Mouse (Mus musculus): ENCODE results near the gene Glis1. TPM values are rescaled to one million over a fixed set of nuclear protein-coding genes. Genes with fewer than 3 reads are reported as not detected.
"Not testable (repeated sequence)": the region's sequence is repeated elsewhere in the genome, so short reads cannot be mapped to it uniquely, and the experiment has no call there.

The Glis1 gene
- total RNA-seq, 2 experiments from 2014 or later = not detected

DNA sequence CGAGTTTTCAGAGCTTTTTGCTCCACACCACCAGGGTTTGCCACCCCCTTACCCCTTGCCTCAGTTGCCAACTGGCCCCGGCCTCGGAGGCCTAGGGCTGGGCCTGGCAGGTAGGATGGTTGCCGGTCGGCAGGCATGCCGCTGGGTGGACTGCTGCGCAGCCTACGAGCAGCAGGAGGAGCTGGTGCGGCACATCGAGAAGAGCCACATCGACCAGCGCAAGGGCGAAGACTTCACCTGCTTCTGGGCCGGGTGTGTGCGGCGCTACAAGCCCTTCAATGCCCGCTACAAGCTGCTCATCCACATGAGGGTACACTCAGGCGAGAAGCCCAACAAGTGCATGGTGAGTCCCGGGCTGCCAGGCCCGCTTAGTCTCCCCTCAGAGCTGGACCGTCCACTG, 133.8 kb downstream of the Glis1 start:
- no peak for ATAC-seq (replicated peaks; ENCODE audit: low FRiP score, poor library complexity, severe bottlenecking)

DNA sequence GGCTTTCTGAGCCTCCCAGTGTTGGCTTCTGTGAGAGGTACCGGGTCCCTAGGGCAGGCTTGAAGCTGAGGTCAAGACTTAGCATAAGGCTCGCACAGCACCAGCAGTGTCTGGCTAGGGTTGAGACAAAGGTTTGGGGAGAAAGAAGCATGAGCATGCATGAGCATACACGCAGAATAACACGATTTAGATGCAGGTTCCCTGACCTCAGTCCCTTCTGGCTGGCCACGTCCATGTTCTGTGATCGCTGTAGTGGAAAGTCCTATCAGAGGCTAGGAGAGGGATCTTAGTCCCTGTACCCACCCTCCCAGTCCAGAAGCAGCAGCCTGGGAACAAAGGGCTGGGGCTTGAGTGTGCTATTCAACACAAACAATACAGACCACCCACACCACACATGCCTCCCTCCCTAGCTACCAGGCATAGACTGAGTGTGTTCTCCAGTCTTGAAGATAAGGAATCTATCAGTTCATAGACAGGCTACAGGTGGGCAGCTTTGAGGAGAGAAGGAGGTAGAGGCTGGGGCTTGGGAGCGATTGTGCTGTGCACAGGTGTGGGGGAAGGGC, 134.6 kb downstream of the Glis1 start:
- ATAC-seq (replicated peaks; ENCODE audit: low FRiP score, poor library complexity, severe bottlenecking) = no peak

- ATAC-seq (replicated peaks; ENCODE audit: low FRiP score, poor library complexity, severe bottlenecking) = no peak
These were observed 136.1 kb downstream of the Glis1 start for GRCm38 (mm10) chr4:107570329-107571014.

DNA sequence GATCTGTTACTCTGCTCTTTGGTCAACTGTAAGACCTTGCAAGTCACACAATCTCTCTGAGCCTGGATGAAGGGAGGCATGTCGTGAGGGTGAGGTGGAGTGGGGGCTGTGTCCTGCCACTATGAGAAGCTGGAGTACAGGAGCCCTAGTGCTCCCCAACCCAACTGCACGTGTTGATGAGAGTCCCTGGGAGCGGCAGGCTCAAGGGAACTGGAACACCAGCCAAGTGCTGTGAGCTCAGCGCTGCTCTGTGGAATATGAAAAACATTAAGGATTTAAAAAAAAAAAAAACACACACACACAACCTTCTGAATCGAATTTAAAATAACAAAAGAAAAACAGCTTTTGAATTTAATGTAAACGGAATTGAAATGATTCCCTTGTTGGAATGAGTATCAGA, 141.4 kb downstream of the Glis1 start:
- no peak for ATAC-seq (replicated peaks; ENCODE audit: low FRiP score, poor library complexity, severe bottlenecking)

- no peak for ATAC-seq (replicated peaks; ENCODE audit: low FRiP score, poor library complexity, severe bottlenecking)
These were observed 142.4 kb downstream of the Glis1 start for GRCm38 (mm10) chr4:107576742-107577141.

GRCm38 (mm10) chr4:107577146-107577839, 142.9 kb downstream of the Glis1 start:
- no peak for ATAC-seq (replicated peaks; ENCODE audit: low FRiP score, poor library complexity, severe bottlenecking)

DNA sequence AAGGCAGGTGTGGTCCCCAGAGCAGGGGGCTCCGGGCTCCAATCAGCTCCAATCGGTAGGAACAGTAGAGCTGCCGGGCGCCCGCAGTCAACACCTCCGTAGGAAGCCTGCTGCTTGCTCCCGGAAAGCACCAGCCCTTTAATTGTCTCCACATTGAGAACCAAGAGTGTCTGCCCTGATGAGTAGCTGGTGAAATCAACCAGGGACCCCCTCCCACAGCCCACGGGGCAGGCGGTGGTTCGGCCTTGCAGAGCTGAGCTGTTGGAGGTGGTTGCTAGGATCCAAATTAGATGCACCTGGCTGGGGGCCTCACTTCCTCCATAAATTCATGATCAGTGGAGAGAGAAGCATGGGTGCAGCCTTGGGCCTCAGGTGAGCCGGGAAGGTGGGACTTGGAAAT, 146.5 kb downstream of the Glis1 start:
- ATAC-seq (replicated peaks; ENCODE audit: low FRiP score, poor library complexity, severe bottlenecking) = no peak

- ATAC-seq (replicated peaks; ENCODE audit: low FRiP score, poor library complexity, severe bottlenecking) = no peak
These were observed 152.0 kb downstream of the Glis1 start for GRCm38 (mm10) chr4:107586391-107586790.

DNA sequence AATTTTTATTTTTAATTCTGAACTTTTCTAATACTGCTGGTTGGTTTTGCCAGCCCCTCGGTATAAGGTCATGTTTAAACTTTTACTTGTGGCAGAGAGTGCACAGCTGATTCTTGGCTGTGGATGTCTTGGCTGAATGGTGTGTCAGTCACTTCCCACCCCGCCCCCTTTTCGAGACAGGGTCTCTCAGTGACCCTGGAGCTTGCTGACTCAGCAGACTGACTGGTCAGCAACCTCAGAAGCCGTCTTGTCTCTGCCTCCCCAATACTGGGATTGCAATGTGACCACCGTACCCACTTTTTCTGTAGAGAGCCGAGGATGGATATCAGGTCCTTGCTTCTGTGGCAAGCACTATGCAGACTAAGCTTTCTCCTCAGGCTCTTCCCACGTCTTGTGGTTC, 154.2 kb downstream of the Glis1 start:
- ATAC-seq (replicated peaks; ENCODE audit: low FRiP score, poor library complexity, severe bottlenecking) = no peak

GRCm38 (mm10) chr4:107589046-107589445, 154.7 kb downstream of the Glis1 start:
- no peak for ATAC-seq (replicated peaks; ENCODE audit: low FRiP score, poor library complexity, severe bottlenecking)

- no peak for ATAC-seq (replicated peaks; ENCODE audit: low FRiP score, poor library complexity, severe bottlenecking)
These were observed 156.6 kb downstream of the Glis1 start for GRCm38 (mm10) chr4:107590805-107591534.

DNA sequence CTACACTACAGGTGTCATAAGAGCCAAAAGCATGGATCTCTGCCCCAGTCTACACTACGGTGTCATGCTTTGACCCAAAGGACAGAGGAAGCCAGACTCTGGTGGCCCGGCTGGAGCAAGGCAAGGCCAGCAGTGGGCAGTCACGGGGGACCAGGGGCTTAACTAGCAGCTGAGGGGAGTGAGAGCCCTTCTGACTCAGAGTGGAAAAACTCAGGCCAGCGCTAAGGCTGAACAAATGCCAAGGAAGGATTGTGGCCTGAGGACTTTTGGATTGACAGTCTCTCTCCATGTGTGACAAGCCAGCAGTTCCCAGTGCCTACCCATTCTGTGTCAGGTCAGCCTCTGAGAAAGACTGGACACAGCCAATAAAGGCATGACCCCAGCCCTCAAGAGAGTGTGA, 159.0 kb downstream of the Glis1 start:
- ATAC-seq (replicated peaks; ENCODE audit: low FRiP score, poor library complexity, severe bottlenecking) = no peak

DNA sequence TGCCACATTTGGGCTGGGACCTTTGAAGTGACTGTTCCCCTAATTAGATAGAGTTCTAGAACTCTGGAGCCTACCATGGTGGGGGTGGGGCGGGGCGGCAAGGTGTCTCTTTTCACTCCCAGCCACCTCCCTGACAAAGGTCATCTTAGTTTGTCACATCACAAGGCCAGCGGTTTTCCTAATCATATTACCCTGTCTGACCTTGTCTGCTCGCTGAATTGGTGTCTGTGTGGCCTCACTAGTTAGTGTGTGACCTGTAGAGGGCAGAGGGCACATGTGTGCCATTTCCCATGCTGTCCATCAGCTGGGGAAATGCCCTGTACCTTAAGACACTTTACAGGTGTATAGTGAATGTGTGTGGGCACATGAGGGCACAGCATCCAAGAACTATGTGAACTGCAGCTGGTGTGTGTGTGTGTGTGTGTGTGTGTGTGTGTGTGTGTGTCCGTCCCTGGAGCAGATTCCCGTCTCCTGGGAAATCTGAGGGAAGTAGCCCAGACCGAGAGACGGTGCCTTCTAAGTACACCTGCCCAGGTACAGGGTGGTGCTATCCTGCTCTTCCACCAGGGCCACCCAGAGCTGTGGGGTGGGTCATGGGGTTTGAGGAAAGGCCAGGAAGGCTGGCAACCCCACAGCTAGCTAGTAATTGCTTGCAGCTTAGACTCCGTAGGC, 163.0 kb downstream of the Glis1 start:
- ATAC-seq (replicated peaks; ENCODE audit: low FRiP score, poor library complexity, severe bottlenecking) = no peak

DNA sequence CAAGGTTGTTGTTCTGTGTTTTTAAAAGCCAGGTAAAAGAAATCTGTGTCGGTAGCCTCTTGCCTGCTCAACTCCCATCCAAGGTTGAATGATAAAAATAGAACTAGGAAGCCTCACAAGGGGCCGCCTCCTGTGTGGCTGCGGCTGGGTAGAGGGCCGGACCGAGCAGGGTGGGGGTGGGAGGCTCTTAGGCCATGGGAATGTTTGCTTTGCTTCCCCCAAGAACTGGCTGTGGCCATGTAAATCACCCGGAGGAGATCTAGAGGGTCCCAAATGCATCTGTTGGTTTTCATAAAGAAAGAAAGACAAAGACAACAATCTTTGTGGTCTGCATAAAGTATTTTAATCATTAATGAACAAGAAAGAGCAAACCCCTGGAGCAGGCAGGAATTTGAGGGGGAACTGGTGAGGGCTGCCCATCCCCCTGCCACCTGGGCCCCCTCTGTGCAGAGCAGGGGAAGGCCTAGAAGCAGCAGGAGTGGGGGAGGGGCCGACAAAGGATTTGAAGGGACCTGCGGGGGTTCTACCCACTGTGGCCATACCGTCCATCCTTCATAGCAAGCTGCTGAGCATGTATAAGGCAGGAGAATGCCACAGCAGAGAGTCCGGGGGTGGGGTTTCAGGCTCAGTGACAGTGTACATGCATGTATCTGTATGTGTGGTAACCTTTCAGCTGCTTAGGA, 163.6 kb downstream of the Glis1 start:
- ATAC-seq (replicated peaks; ENCODE audit: low FRiP score, poor library complexity, severe bottlenecking) = no peak

- not testable (repeated sequence) for ATAC-seq (replicated peaks; ENCODE audit: low FRiP score, poor library complexity, severe bottlenecking)
These were observed 164.2 kb downstream of the Glis1 start for GRCm38 (mm10) chr4:107598581-107598958.

DNA sequence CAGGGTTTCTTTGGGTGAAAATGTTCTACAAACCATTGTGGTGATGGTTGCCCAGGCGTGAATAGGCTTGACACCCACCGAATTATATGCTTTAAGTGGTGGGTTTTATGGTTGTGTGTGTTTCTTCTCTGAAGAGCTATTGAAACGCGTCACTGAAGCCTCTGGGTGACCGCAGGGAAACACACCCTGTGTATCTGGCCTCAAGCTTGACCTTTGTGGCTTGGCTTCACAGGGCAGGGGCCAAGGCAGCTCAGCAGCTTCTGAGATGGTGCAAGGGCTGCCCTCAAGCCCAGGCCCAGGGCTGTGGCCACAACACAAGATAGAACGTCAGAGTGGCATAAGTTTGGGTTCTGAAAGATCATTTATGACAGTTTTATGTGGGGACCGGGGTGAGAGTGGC, 167.9 kb downstream of the Glis1 start:
- no peak for ATAC-seq (replicated peaks; ENCODE audit: low FRiP score, poor library complexity, severe bottlenecking)

- ATAC-seq (replicated peaks; ENCODE audit: low FRiP score, poor library complexity, severe bottlenecking) = no peak
These were observed 168.4 kb downstream of the Glis1 start for GRCm38 (mm10) chr4:107602787-107603186.

- no peak for ATAC-seq (replicated peaks; ENCODE audit: low FRiP score, poor library complexity, severe bottlenecking)
These were observed 168.8 kb downstream of the Glis1 start for GRCm38 (mm10) chr4:107603208-107603607.

DNA sequence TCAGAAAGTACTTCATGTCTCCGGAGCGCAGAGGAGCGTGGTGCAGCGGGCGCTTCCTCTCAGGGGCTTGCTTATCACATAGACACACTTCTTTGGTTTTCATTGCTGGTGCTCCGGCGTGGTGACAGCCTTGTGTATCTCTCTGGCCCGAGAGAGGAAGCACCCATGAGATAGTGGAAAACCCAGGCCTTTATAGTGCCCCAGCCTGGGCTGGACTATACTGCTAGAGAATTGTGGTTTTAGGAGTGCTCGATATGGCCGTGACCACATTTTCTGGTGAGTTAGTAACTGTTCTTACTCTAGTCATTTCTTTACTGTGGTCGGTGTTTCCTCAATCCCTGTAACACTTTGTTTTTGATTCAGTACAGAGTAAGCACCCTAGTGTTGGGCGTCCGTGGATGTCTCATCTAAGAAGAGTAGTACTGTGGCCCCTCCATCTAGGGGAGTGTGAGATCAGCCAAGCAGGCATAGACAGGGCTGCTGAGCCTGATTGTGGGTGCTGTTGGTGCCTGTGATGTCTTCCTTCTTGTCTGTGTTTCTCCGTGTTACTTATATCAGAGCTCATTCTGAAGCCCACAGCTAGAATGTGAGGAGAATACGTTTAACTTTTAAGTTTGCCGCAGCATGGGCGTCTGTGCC, 171.7 kb downstream of the Glis1 start:
- ATAC-seq (replicated peaks; ENCODE audit: low FRiP score, poor library complexity, severe bottlenecking) = no peak; the same call in 1 of the 2 replicates
